Mouse (Mus musculus): ENCODE measurements around the gene Rpl7a.
"Not testable (repeated sequence)": the region's sequence is repeated elsewhere in the genome, so short reads cannot be mapped to it uniquely, and the experiment has no call there.

Gene Rpl7a

DNA sequence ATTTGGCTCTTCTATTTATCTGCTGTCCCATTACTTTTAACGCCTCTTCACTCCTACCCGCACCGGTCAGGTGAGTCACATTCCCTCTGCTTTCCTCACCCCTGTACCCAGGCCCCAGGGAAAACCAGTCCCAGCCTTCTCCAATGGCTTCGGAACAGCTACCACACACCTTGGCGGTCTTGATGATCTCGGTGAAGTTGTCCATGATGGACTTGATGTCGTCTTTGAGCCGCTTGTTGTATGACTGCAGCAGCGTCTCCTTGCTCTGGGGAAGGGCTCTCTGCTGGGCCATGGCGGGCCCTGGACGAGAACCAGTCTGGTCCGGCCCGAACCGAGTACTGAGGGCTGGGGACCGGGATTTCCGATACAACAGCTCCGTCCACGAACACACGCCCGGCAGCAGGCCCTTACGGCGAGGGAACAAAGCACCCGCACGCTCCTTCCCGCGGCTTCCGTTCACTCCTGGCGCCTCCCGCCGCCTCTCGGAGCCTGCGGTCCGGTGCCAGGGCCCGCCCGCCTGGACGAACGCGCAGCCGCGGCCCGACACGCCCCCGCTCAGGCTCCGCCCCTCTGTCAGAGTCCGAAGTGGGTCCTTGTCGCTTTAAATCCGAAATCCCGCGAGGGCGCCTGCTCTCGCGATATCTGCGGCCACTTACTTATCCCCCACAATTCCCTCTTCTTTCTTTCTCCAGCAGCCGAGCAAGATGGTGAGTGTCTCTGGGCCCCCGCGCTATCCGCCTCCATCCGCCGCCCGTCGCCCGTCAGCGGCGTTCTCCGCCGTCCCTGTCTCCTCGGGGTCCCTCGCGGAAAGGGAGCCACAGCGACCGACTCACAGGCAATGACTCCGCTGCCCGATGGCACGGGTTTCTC, at the start of gene Rpl7a, which contains the start of gene Med22:
Rpl7a (plus strand) TSS at position 641 of the 870 bp plus-strand sequence.
Med22 (minus strand) TSS at position 554 of the 870 bp plus-strand sequence.
- peak; percentile 95 for DNase-seq (ENCODE audit: low read depth)

GRCm38 (mm10) chr2:26862856-26863255, 47.7 kb upstream of the Rpl7a start:
- no peak for DNase-seq (ENCODE audit: low read depth)

DNA sequence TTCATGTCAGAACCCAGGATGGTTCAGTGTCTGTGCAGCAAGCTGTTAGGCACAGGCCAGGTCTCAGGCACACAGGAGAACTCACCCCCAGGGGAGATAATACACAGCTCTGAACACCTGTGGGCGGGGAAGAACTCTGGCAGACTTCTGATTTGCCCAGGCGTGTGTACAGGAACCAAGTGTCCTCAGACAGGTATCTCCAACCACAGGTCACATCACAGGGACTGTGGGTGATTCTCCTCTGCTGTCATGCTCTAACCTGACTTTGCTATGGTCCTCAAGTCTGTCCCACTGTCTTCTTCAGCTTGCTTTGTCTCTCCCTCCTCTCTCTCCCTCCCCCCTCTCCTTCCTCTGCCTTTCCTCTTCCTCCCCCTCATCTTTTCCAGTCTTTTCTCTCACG, 45.7 kb upstream of the Rpl7a start, which contains the start of gene Abo:
Abo (minus strand) TSS at position 101 of the 400 bp plus-strand sequence.
- no peak for DNase-seq (ENCODE audit: low read depth)

- DNase-seq (ENCODE audit: low read depth): no peak
These were observed 39.9 kb upstream of the Rpl7a start for GRCm38 (mm10) chr2:26870666-26871065.

DNA sequence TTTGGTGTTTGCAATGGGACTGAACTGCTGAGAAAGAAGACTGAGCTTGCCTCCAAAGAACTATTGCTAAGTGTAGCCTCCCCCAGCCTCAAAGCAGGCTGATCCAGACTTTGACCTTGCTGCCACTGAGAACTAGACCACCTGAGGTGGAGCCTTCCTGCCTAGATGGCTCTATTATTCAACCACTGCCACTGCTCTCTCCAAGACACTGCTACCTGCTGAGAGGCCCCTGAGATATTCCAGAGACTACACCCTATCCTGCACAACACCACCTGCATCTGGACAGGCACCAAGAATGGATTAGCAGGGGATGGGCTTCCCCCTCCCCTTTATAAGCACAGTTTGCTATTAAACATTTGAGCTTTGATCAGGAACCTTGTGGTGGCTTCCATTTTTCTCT, 32.0 kb upstream of the Rpl7a start:
- DNase-seq (ENCODE audit: low read depth): no peak

DNA sequence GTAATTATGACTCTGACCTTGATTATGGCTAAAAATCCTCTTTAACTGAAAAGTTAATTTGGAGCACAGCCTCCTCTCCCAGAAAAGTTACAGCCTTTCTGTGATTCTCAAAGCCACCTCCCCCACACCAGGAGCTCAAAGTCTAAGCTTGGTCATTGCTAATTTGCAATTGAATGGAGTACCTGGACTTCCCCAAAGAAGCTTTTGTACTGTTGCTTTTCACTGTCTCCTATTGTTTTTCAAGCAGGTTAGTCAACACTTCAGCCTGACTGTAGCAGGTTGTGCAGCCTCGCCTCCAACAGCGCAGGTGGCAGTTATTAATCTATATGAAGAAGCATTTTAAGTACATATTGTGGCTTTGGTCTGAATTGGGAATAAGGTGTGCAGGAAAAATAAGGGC, 25.0 kb upstream of the Rpl7a start:
- not testable (repeated sequence) for DNase-seq (ENCODE audit: low read depth)

GRCm38 (mm10) chr2:26886170-26886569, 24.4 kb upstream of the Rpl7a start:
- not testable (repeated sequence) for DNase-seq (ENCODE audit: low read depth)

GRCm38 (mm10) chr2:26895898-26896297, 14.7 kb upstream of the Rpl7a start:
- DNase-seq (ENCODE audit: low read depth): no peak

DNA sequence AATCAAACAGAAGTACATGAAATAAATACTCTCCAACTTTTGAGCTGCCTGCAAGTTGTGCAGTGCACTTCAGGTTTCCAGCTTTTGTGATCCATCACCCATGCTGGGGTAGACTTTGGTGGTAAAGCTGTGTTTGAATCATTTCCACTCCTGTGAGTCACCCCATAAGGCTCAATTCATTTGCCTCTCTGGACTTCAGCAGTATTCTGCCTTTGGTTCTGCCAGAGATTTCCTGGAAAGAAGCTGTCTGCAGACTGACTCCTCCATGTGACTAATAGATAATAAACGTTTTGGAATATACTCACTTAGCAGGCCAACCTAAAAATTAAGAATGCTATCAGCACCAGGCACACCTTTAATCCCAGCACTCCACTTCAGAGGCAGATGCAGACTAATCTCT, 9.8 kb upstream of the Rpl7a start:
- DNase-seq (ENCODE audit: low read depth): no peak

- DNase-seq (ENCODE audit: low read depth): no peak
These were observed 8.6 kb upstream of the Rpl7a start for GRCm38 (mm10) chr2:26901834-26902400.

GRCm38 (mm10) chr2:26902467-26903220, 7.9 kb upstream of the Rpl7a start, which contains the start of gene Surf6:
Gene Surf6 (minus strand): TSS chr2:26902879.
- DNase-seq (ENCODE audit: low read depth): peak; percentile 89

DNA sequence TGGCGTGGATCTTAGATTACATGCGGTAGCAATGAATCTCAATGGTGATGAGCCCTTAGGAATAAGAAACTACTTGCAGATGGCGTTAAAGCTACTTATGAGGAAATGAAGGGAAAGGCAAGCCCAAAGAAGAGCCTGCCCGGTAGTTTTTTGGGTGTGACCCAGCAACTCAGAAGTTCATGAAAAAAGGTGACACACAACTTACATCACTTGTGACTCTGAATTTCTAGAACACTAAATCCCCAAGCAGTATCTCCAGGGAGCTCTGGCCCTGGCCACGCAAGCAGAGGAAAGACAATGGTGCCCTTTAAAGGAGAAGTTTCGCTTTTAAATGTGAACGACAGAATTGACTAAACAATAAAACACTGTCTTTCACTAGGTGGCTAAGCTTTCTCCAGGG, 7.3 kb upstream of the Rpl7a start:
- DNase-seq (ENCODE audit: low read depth): no peak

- DNase-seq (ENCODE audit: low read depth): no peak
These were observed 4.6 kb upstream of the Rpl7a start for GRCm38 (mm10) chr2:26905936-26906335.

- DNase-seq (ENCODE audit: low read depth): no peak
These were observed 4.1 kb upstream of the Rpl7a start for GRCm38 (mm10) chr2:26906431-26906830.

DNA sequence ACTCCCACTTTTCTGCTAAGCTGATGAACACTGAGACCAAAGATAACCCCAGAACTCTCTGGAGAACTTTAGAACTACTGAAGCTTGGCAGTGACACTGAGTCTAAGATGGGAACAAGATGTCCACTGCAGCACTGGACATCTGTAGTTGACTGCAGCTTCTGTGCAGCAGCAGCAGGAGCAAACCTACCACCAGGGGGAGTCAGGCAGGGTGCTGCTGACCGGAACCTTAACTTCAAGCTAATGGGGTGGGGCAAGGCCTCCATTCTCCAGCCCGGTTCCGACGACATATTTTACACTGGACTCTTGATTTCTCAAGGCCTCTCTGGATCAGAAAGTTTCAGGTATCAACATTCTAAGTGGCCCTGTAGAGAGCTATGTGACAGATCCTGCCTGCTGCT, 3.5 kb upstream of the Rpl7a start:
- DNase-seq (ENCODE audit: low read depth): no peak

- DNase-seq (ENCODE audit: low read depth): no peak
These were observed 1.7 kb upstream of the Rpl7a start for GRCm38 (mm10) chr2:26908710-26909386.

GRCm38 (mm10) chr2:26909387-26909784, 1.2 kb upstream of the Rpl7a start:
- no peak for DNase-seq (ENCODE audit: low read depth)

DNA sequence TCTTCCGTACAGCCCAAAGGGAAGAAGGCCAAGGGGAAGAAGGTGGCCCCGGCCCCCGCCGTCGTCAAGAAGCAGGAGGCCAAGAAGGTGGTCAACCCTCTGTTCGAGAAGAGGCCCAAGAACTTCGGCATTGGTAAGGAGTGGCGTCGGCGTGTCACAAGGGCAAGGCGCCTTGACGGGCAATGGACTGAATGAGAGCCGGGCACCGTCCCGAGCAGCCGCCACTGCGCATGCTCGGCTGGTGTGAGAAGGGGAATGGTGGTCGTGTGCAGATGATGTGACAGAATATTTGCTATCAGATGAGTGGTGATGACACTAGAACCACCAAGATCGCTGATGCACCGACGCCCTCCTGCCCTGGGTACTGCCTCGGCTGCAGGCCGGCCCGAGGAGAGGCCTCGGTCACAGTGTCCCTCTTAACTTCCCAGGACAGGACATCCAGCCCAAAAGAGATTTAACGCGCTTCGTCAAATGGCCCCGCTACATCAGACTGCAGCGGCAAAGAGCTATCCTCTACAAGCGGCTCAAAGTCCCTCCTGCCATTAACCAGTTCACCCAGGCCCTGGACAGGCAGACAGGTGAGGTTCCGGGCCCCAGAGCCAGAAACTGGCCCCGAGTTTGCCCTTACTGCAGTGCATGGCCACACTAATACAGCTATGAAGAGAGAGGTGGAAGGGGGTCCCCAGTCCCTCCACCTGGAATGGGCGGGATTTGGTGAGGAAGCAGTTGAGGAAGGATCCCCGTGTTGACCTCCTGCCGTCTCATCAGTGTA, 616 bp downstream of the Rpl7a start:
- DNase-seq (ENCODE audit: low read depth): no peak

- no peak for DNase-seq (ENCODE audit: low read depth)
These were observed 1.7 kb downstream of the Rpl7a start for GRCm38 (mm10) chr2:26912253-26912770.

GRCm38 (mm10) chr2:26913416-26914147, 3.0 kb downstream of the Rpl7a start:
- no peak for DNase-seq (ENCODE audit: low read depth)

Data from fibroblast of lung, adult 2 months (primary cell).